Mouse (Mus musculus) natural killer cell, adult 2 months (primary cell): Measurements from ENCODE around the gene Adcy2.

Experiments used
- DNase-seq, 2 experiments: peaks; one replicate each; pipeline ENCODE4 v3.0.0; 2022; ENCODE audit warnings: low spot score in 2 of 2

Gene Adcy2

GRCm38 (mm10) chr13:68622792-68623191, 376.5 kb downstream of the Adcy2 start:
- no peak for DNase-seq

- DNase-seq, result no peak
Observed at GRCm38 (mm10) chr13:68607652-68608405, 391.5 kb downstream of the Adcy2 start.

- no peak for DNase-seq
Observed at GRCm38 (mm10) chr13:68605689-68606126, 393.6 kb downstream of the Adcy2 start.

GRCm38 (mm10) chr13:68603085-68603484, 396.3 kb downstream of the Adcy2 start:
- DNase-seq, result no peak

- DNase-seq, result no peak
Observed at GRCm38 (mm10) chr13:68601184-68601583, 398.2 kb downstream of the Adcy2 start.

- no peak for DNase-seq
Observed at GRCm38 (mm10) chr13:68598953-68599352, 400.4 kb downstream of the Adcy2 start.

- DNase-seq, result no peak
Observed at GRCm38 (mm10) chr13:68597667-68598066, 401.7 kb downstream of the Adcy2 start.

- DNase-seq, result no peak
Observed at GRCm38 (mm10) chr13:68597199-68597598, 402.1 kb downstream of the Adcy2 start, which contains the start of gene 1700001L19Rik. Gene 1700001L19Rik, plus strand, starts transcription at chr13:68597421.

GRCm38 (mm10) chr13:68593797-68594196, 405.5 kb downstream of the Adcy2 start:
- DNase-seq, result no peak

- no peak for DNase-seq
Observed at GRCm38 (mm10) chr13:68588352-68588751, 411.0 kb downstream of the Adcy2 start.

GRCm38 (mm10) chr13:68585441-68585840, 413.9 kb downstream of the Adcy2 start:
- DNase-seq, result no peak

- no peak for DNase-seq
Observed at GRCm38 (mm10) chr13:68583961-68584360, 415.4 kb downstream of the Adcy2 start.

- DNase-seq, result no peak
Observed at GRCm38 (mm10) chr13:68582517-68582780, 416.9 kb downstream of the Adcy2 start.

- peak; percentile 86 to 90 for DNase-seq
Observed at GRCm38 (mm10) chr13:68581747-68582516, 417.4 kb downstream of the Adcy2 start, which contains the start of the genes Mtrr and Fastkd3. Gene Mtrr, minus strand, starts transcription at chr13:68582149. Gene Fastkd3, plus strand, starts transcription at chr13:68582234.

- DNase-seq, result peak in 1 of 2 experiments; percentile 1
Observed at GRCm38 (mm10) chr13:68581086-68581740, 418.1 kb downstream of the Adcy2 start.

GRCm38 (mm10) chr13:68577945-68578344, 421.4 kb downstream of the Adcy2 start:
- no peak for DNase-seq

- DNase-seq, result no peak
Observed at GRCm38 (mm10) chr13:68574398-68574797, 424.9 kb downstream of the Adcy2 start.

- DNase-seq, result no peak
Observed at GRCm38 (mm10) chr13:68572966-68573913, 426.1 kb downstream of the Adcy2 start.

- DNase-seq, result no peak
Observed at GRCm38 (mm10) chr13:68572247-68572646, 427.1 kb downstream of the Adcy2 start.
